Mouse (Mus musculus): ENCODE data around the gene Ankfn1. TPM values are rescaled to one million over a fixed set of nuclear protein-coding genes. Genes with fewer than 3 reads are reported as not detected.

Ankfn1 gene
- polyA plus RNA-seq, 1 experiment from 2014 or later: not detected

GRCm38 (mm10) chr11:89370373-89370772, 407.1 kb downstream of the Ankfn1 start:
- ATAC-seq (ENCODE audit: insufficient number of reproducible peaks, low FRiP score): peak; percentile 57; the same call in 1 of the 2 replicates
- WGBS: 54% methylated on average over 7 of the region's 7 CpGs

GRCm38 (mm10) chr11:89363981-89364380, 413.5 kb downstream of the Ankfn1 start:
- 84% methylated on average over 3 of the region's 3 CpGs for WGBS

More at GRCm38 (mm10) chr11:89370373-89370772, 407.1 kb downstream of the Ankfn1 start:
- H3K4me2 ChIP-seq: no peak overlapping the region
- H3K4me3 ChIP-seq: no peak overlapping the region
- H3K27me3 ChIP-seq (replicated peaks): 0 out of 2 replicates have a peak, but pooled peaks cover 4% of the 10 kb centered on the region
- H3K4me1 ChIP-seq (replicated peaks): peaks cover 18% of the 10 kb centered on the region
- H3K9ac ChIP-seq: no peak overlapping the region
- no peak overlapping the region for H3K27ac ChIP-seq (ENCODE audit: poor library complexity, severe bottlenecking)
- no peaks in the 10 kb centered on the region for H3K9me3 ChIP-seq (replicated peaks)
- H3K36me3 ChIP-seq: no peaks in the 10 kb centered on the region

GRCm38 (mm10) chr11:89360895-89361294, 416.6 kb downstream of the Ankfn1 start:
- Histone ChIP-seq H3K36me3 (no peaks in the 10 kb centered on the region), H3K9me3 (replicated peaks) (no peaks in the 10 kb centered on the region), H3K4me2 (no peak overlapping the region), H3K9ac (no peak overlapping the region), H3K27me3 (replicated peaks) (no peaks in the 10 kb centered on the region), H3K27ac (ENCODE audit: poor library complexity, severe bottlenecking) (no peak overlapping the region), H3K4me1 (replicated peaks) (peaks cover 13% of the 10 kb centered on the region), H3K4me3 (no peak overlapping the region)
- 59% methylated on average over 3 of the region's 3 CpGs for WGBS
- no peak for ATAC-seq (ENCODE audit: insufficient number of reproducible peaks, low FRiP score)

More at GRCm38 (mm10) chr11:89363981-89364380, 413.5 kb downstream of the Ankfn1 start:
- Histone ChIP-seq H3K36me3 (no peaks in the 10 kb centered on the region), H3K27ac (ENCODE audit: poor library complexity, severe bottlenecking) (no peak overlapping the region), H3K27me3 (replicated peaks) (0 out of 2 replicates have a peak, but pooled peaks cover 4% of the 10 kb centered on the region), H3K4me1 (replicated peaks) (peaks cover 7% of the 10 kb centered on the region), H3K4me2 (no peak overlapping the region), H3K9me3 (replicated peaks) (no peaks in the 10 kb centered on the region), H3K9ac (no peak overlapping the region), H3K4me3 (no peak overlapping the region)
- ATAC-seq (ENCODE audit: insufficient number of reproducible peaks, low FRiP score): no peak

GRCm38 (mm10) chr11:89358546-89358945, 418.9 kb downstream of the Ankfn1 start:
- no peak overlapping the region for H3K9ac ChIP-seq
- no peak overlapping the region for H3K4me2 ChIP-seq
- 80% methylated on average over 5 of the region's 5 CpGs for WGBS
- no peaks in the 10 kb centered on the region for H3K27me3 ChIP-seq (replicated peaks)
- H3K9me3 ChIP-seq (replicated peaks): no peaks in the 10 kb centered on the region
- no peaks in the 10 kb centered on the region for H3K36me3 ChIP-seq
- peaks cover 18% of the 10 kb centered on the region for H3K4me1 ChIP-seq (replicated peaks)
- no peak for ATAC-seq (ENCODE audit: insufficient number of reproducible peaks, low FRiP score)
- H3K4me3 ChIP-seq: no peak overlapping the region
- no peak overlapping the region for H3K27ac ChIP-seq (ENCODE audit: poor library complexity, severe bottlenecking)

- Histone ChIP-seq H3K4me2 (no peak overlapping the region), H3K9me3 (replicated peaks) (no peaks in the 10 kb centered on the region), H3K9ac (no peak overlapping the region), H3K4me1 (replicated peaks) (peaks cover 18% of the 10 kb centered on the region), H3K36me3 (no peaks in the 10 kb centered on the region), H3K27me3 (replicated peaks) (no peaks in the 10 kb centered on the region), H3K27ac (ENCODE audit: poor library complexity, severe bottlenecking) (no peak overlapping the region), H3K4me3 (no peak overlapping the region)
- no peak for ATAC-seq (ENCODE audit: insufficient number of reproducible peaks, low FRiP score)
- WGBS: 34% methylated on average over 2 of the region's 2 CpGs
These were observed 421.0 kb downstream of the Ankfn1 start for GRCm38 (mm10) chr11:89356479-89356878.

GRCm38 (mm10) chr11:89356018-89356417, 421.4 kb downstream of the Ankfn1 start:
- 53% methylated on average over 5 of the region's 5 CpGs for WGBS
- no peaks in the 10 kb centered on the region for H3K27me3 ChIP-seq (replicated peaks)
- H3K27ac ChIP-seq (ENCODE audit: poor library complexity, severe bottlenecking): no peak overlapping the region
- H3K9ac ChIP-seq: no peak overlapping the region
- no peak overlapping the region for H3K4me3 ChIP-seq
- no peak for ATAC-seq (ENCODE audit: insufficient number of reproducible peaks, low FRiP score)
- H3K4me1 ChIP-seq (replicated peaks): peaks cover 18% of the 10 kb centered on the region
- H3K9me3 ChIP-seq (replicated peaks): no peaks in the 10 kb centered on the region
- no peak overlapping the region for H3K4me2 ChIP-seq
- no peaks in the 10 kb centered on the region for H3K36me3 ChIP-seq

- Histone ChIP-seq H3K27ac (ENCODE audit: poor library complexity, severe bottlenecking) (no peak overlapping the region), H3K9ac (no peak overlapping the region), H3K9me3 (replicated peaks) (no peaks in the 10 kb centered on the region), H3K4me3 (no peak overlapping the region), H3K4me2 (no peak overlapping the region), H3K4me1 (replicated peaks) (peaks cover 4% of the 10 kb centered on the region), H3K36me3 (no peaks in the 10 kb centered on the region), H3K27me3 (replicated peaks) (no peaks in the 10 kb centered on the region)
- 25% methylated on average over 12 of the region's 12 CpGs for WGBS
- ATAC-seq (ENCODE audit: insufficient number of reproducible peaks, low FRiP score): no peak
These were observed 437.2 kb downstream of the Ankfn1 start for GRCm38 (mm10) chr11:89340238-89340637.

Other genes with a start within 250 kb of the Ankfn1 start
- 18.1 and 19.9 TPM in 2 replicates for gene Pctp, start 225.2 kb upstream of the Ankfn1 start, polyA plus RNA-seq (2016; fragmentation: Nextera tagmentation; extraction: Ambion mirVana)